Mouse (Mus musculus) CD8-positive naive resting alpha-beta T cell, adult 2 months (primary cell): ENCODE measurements around the gene Olfr223.
"Not testable (repeated sequence)": the region's sequence is repeated elsewhere in the genome, so short reads cannot be mapped to it uniquely, and the experiment has no call there.

Source experiments
- DNase-seq, 2 experiments: peaks; one replicate each; pipeline ENCODE4 v3.0.0; 2022; ENCODE audit warnings: low read depth in 2 of 2, low spot score in 2 of 2

The Olfr223 gene

DNA sequence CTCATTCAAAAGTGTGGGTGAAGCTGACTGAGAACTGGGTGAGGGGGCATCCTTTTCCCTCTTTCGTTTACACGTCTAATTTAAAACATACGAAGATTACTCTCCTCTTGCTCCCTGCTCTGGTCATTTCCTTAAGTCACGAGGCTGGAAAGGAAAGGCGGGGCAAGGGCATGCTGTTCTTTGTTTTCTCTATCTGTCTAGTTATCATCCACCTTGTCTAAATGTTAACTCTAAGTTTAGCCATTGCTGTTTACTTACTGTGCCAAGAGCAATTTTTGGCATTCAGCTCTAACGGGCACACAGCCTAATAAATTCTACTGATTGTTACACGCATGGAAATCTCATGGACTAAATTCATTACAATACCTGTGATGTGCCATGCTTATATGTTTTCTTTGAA lies 6.1 kb upstream of the Olfr223 start:
- DNase-seq = no peak

GRCm38 (mm10) chr11:59596950-59597349 lies 3.9 kb upstream of the Olfr223 start:
- DNase-seq = no peak

GRCm38 (mm10) chr11:59596091-59596490 lies 3.0 kb upstream of the Olfr223 start:
- no peak for DNase-seq

DNA sequence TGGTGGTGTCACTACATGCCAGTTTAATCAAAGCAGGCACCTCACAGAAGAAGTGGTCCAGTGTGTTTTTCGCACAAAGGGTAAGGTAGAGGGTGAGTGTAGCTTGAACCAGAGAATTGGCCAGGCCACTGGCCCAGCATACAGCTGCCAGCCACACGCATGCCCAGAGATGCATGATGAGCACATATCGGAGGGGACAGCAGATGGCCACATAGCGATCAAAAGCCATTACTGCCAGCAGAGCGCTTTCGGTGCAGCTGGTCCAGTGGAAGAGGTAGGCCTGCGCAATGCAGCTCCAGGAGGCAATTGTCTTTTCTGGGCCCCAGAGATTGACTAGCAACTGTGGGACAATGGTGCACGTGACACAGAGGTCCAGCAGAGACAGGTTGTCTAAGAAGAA lies 3.6 kb downstream of the Olfr223 start:
- no peak for DNase-seq

- DNase-seq = no peak
Observed at GRCm38 (mm10) chr11:59584539-59584938, 8.6 kb downstream of the Olfr223 start.

GRCm38 (mm10) chr11:59576135-59576534 lies 17.0 kb downstream of the Olfr223 start, which contains the start of gene Olfr222:
Olfr222 (minus strand) TSS chr11:59576235.
- not testable (repeated sequence) for DNase-seq

DNA sequence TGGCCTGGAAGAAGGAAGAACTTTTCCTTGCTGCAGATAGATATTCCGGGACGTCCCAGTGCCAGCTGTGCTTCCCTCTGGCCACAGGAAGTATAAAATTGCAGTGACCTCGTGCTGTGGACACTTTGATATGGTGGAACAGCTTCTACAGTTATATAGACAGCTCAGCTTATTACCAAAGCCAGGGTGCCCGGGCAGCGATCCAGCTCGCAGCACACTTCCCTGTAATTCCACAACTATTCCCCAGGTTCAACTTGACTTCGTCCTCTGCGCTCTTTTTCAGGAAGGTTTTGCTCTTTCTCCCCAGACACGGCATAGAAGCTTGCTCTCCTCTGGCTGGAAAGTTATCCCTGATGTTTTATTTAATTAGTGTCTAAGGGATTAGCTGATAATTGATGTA lies 17.4 kb downstream of the Olfr223 start:
- DNase-seq = no peak

- no peak for DNase-seq
Observed at GRCm38 (mm10) chr11:59569306-59569705, 23.8 kb downstream of the Olfr223 start.

- no peak for DNase-seq
Observed at GRCm38 (mm10) chr11:59562837-59563236, 30.3 kb downstream of the Olfr223 start.

GRCm38 (mm10) chr11:59562336-59562735 lies 30.8 kb downstream of the Olfr223 start:
- no peak for DNase-seq

- DNase-seq = no peak
Observed at GRCm38 (mm10) chr11:59560906-59561305, 32.2 kb downstream of the Olfr223 start.

- DNase-seq = no peak
Observed at GRCm38 (mm10) chr11:59554535-59554934, 38.6 kb downstream of the Olfr223 start.

- DNase-seq = no peak
Observed at GRCm38 (mm10) chr11:59554127-59554526, 39.0 kb downstream of the Olfr223 start.

- no peak for DNase-seq
Observed at GRCm38 (mm10) chr11:59544005-59544404, 49.1 kb downstream of the Olfr223 start.

DNA sequence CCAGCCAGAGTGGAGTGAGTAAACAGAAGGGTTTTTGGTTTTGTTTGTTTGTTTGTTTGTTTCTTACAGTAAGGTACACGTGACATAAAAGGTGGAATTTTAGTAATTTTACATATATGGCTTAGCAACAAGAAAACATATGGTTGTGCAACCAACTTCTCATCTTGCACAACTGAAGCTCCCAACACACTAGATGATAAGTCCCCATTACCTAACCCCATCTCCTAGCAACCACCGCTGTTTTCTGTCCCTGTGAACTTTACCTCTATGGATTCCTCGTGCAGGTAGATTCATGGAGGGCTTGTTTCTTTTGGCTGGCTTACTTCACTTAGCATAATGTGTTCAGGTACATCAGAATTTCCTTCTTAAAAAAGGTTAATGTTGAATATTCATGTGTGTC lies 49.7 kb downstream of the Olfr223 start:
- no peak for DNase-seq

DNA sequence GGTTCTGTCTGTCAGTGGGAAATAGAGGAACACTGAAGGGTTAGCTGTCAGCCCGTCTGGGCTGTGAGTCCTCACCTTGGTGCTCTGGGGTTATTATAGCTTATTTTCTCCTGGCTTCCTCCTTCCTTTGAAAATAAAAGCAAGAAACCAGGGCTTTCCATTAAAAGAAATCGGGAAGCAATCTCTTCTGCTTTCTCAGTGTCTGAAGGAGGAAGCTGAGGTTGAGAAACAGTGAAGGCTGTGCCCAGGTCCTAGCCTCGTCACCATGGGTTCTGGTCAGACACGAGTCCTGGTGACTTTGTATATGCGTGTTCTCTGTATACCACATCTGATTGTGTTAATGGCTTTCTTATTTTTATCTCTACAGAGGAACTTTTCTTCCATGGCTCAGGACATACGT lies 50.6 kb downstream of the Olfr223 start:
- no peak for DNase-seq

DNA sequence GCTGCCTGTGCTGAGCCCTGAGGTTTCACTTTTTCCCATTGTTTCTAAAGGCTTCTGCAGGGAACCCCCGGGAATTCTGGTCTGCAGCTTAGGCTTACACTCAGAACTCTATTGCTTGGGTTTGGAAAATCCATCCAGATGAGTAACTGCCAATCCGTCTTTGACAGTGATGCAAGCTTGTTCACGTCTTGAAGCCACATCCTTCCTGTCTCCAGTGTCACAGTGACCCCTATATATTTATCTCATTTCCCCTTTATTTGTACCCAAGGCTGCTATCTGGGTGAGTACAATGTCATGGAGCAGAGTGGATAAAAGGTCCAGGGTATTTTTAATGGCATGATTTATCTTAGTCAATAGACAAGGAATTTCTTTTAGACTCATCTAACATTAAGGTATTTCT lies 51.8 kb downstream of the Olfr223 start, which contains the start of gene Nlrp3:
Gene Nlrp3 (plus strand): TSS at position 245 of the 400 bp plus-strand sequence.
- DNase-seq = no peak

DNA sequence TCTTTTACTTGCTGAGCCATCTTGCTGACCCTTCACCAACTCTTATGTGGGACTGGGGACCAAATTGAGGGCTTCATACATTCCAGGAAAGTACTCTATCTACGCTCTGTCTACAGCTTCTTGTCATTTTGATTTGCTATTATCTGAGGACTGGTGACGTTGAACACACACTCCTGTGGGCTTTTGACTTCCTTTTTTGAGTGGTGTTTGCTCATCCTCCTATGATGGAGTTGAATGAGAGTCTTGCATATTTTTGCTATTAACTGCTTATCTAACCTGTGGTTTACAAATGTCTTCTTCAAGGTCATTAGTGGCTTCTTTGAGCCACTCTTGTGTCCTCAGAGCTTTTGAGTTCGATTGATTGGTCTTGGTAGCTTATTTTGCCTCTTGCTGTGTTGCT lies 53.0 kb downstream of the Olfr223 start:
- DNase-seq = no peak
